Mouse (Mus musculus) mesoderm, embryonic 11.5 days (tissue): ENCODE data around the gene Plac8.

ENCODE experiments used
- DNase-seq: peaks from one replicate; pipeline ENCODE4 v3.0.0-alpha.2; 2012; ENCODE audit warnings: low read depth, low spot score

Gene Plac8

DNA sequence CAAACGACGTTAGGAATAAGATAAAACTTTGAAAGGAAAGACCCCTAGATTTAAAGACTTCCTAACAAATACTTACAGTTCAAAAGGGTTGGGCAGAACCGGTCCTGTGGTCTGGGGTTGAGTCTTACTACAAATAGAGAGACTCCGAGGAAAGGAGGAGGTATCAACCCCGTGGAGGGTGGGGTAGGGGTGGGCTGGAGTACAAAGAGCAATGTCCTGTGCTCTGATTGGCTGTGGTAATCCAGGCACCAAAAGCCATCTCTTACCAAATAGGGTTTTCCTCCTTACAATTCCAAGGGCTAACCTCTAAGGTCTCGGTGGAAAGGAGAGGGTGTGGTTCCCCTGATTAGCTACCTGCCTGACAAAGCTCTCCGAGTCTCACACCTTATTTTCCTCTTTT lies at the start of gene Plac8:
Gene Plac8, minus strand, starts transcription at position 177 of the 400 bp plus-strand sequence.
- no peak for DNase-seq

DNA sequence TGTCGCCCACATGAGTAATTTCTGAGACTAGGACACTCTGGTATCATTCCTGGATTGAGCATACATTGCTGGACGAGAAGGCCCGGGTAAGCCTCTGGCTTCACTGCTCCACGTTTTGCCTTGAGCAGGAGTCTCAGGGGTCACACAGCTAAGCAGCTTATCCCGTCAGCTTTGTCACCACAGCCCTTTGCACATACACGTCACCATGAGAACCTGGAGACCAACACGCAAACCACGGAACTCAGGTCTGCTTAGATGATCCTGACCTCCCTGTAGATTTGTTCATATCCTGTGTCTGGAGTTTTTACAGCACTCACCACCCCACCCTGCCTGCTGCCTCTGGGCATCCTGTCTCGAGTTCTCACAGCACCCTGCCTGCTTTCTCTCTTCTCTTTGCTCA lies 48.9 kb upstream of the Plac8 start:
- DNase-seq, result no peak

DNA sequence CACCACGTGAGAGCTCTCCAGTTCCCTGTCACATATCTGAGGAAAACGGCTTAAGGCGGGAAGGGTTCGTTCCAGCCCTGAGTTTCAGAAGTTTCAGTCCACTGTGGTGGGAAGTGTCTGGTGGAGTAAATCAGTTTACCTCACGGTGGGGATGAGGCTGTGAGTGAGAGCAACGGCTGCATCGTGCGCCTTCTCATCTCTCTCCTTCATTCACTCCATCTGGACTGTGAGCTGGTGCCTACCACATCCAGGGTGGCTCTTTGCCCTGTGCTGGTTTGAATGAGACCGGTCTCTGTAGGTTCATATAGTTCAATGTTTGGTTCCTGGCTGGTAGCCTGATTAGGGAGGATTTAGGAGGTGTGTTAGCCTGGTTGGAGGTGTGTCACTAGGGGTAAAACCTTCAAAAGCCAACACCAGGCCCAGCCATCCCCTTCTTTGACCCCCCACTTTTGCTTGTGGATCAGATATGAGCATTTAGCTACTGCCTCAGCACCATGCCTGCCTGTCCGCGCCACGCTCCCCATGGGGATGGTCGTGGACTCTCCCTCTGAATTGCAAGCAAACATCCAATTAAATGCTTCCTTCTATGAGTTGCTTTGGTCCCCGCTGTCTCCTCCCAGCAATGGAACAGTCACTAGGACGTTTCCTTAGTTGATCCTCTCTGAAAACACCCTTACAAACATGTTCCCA lies 47.7 kb upstream of the Plac8 start:
- no peak for DNase-seq

DNA sequence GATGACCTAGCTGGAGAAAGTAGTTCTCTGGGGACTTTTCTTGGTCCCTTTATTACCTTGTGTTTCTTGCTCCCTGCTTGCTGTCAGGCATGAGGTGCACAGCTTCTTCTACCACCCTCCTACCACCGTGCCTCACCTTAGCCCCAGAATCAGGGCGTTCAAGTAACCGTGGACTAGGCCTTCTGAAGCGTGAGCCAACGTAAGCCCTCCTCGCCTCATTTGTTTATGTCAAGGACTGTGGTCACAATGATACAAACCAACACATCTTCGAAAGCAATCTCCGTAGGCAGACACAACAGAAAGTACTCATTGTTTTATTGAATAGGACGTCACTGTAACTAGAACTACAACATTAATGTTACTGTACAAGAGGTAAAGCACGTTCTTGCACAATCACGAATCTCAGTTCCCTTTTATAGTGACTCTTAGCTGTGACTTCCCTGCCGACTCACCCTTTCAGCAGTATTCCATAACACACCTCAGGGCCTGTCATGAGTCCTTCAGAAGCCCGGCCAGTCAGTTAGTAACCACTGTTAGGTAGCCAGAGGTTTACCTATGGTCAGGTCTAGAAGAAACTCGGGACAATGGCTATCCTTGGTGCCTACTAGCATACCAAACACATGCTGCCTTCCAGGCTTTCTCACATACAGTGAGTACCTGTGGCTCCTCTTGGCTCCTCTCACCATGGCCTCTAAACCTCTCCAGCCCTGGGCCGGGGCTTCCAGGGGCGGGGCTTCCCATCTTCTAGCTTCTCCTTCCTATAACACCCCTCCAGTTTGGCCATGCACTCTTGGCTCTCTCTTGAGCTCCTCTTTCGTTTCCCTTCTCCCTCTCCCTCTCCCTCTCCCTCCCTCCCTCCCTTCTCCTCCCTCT lies 42.1 kb upstream of the Plac8 start:
- no peak for DNase-seq

DNA sequence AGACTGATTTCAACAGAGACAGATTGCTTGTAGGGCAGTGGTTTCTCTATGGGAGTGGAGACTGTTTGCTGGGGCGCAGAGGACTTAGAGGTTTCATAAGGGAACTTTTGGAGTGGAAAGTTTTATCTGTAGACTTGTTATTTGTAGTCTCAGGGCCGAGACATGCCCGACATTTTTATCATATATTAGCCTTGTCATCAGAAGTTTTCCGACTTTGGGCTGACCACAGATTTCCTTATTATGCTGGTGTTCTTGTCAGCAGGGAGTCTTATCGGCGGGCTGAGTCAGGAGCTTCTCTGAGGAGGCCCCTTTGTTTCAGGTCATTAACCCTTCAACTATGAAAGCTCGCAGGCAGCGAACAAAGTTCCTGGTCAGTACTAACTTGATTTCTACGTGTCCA lies 35.8 kb upstream of the Plac8 start:
- no peak for DNase-seq

DNA sequence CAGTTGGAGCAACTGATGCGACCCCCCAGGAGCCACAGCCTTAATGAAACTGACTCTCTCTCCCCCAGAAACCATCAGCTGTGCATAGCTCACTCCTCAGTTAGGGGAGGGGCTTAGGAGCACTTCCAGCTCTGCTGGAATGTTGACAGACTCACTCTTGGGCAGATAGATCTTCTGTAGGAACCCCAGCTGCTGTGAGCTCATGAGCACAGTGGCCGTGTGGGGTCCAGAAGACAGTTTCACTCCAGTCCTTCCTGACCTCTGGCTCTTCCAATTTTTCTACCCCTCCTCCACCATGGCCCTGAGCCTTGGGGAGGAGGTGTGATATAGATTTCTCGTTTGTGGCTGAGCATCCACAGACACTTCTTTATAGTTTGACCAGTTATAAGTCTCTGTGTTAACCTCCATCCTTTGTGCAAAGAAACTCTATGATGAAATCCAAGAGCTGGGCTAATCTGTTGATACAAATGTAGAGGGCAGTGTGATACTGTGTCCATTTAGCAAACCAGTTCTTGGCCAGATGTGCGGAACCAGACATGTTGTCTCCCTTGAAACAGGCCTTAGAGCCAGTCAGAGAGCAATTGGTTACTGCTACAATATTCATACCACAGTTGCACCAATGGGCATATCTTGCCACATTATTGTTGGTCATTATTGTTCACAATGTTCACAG lies 35.2 kb upstream of the Plac8 start:
- DNase-seq, result no peak

DNA sequence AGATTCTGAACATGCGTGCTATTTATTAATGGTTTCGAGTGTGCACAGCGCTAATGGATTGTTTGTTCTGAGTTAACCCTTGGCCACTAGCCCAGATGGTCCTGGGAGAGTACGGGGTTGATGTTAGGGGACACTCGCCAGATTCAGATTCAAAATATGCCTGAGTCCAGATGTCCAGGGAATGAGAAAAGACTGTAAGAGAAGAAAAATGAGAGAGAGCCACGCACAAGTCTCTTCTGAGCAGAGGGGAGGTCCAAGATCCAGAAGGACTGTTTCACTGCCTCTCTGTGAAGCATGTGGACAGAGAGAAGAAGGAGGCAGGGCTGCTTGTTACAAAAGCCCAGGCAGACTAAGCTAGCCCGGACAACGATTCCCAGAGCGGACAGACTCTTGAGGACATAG lies 33.8 kb upstream of the Plac8 start:
- DNase-seq, result no peak

DNA sequence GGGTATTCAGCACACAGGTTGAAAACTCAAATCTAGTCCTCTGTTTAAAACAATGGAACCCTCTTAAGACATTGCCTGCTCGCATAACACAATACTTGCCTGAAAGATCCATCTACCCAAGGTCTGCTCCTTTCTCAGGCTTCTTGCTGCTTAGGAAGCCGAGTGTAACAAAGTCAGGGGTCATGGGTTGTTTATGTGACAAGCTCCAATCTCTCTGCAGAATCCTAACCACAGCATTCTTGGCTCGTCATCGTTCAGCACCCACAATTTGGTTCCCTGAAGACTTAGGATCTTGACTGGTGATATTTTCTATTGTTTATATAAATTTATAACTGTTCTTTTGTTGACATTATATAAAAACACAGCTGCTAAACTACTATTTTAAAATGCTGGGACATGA lies 32.0 kb upstream of the Plac8 start:
- no peak for DNase-seq

DNA sequence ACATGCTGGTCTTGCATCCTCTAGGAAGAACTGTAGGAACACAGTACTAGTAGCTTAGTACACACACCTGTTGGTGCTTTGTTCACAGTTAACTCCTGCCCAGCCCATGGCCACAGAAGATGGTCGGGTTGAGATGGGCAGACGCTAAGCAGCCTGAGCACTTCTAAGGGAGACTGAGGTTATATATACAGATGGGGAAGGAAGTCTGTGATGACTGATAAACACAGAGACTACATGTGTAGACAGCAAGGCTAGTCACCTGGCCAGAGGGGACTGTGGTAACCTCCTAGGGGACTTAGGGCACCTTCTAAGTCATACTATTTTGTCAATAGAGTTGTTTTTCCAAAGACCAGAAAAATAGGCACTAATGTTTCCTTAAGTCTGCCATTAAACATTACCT lies 29.8 kb upstream of the Plac8 start:
- no peak for DNase-seq

DNA sequence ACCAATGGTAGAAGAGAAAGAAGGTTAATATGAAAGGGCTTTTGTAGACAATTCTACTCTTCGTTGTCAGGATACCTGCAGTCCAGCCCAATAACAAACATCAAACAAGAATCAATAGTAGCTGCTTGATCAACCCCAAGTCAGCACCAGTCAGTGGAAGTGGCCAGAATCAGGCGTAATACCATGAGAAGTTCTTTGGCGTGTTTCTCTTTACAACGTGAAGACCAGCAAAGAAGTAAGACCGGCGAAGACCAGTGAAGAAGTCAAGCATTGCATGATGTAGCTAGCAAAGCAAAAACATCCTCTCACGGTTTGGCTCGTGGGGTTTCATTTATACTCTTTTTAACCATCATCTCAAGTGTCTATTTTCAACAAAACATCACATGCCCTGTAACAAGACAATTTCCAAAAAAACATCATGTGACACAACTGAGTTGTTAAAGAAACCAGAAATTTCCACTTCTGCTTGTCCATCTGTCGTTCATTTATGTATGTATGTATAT lies 27.0 kb upstream of the Plac8 start:
- DNase-seq, result no peak

DNA sequence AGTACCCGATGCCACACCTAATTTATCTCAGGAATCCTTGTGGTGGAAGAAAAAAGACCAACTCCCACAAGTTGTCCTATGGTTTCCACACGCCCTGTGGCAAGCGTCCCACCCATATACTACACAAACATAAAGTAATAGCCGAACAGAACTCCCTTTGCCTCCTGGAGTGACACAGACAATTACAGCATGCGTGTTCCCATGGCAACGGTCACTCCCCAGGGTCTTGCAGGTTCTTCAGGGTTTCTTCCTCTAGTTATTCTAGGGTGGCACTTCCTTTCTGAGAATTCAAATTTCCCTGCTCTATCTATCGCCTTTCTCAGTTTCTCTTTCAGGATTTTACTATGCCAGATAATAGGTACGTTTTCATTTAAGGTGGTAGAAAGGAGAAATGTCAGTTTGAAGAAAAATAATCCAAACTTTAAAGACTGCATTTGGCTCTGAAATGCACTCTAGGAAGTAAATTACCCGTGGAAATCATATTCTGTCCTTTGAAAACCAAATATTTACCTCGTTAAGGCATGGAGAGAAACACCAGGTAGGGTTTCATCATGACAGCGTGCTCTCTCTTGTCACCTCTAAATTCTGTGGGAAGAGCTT lies 25.9 kb upstream of the Plac8 start:
- DNase-seq, result no peak

DNA sequence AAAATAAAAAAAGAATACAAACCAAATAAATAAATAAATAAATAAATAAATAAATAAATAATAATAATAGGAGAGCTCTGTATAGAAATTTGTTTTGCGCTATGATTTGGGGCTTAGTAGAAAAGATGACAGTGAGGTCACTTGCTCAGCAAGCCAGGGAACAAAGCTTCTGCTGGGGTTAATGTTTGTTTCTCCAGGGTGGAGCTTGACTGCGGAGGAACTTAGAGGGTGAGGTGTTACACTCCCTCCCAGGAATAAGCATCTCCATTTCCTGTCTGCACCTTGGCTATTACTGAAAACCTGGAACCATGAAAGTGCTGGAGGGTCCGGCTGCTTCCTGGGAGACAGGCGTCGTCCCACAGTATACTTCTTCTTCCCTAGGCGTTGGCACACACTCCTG lies 24.0 kb upstream of the Plac8 start:
- DNase-seq, result no peak

DNA sequence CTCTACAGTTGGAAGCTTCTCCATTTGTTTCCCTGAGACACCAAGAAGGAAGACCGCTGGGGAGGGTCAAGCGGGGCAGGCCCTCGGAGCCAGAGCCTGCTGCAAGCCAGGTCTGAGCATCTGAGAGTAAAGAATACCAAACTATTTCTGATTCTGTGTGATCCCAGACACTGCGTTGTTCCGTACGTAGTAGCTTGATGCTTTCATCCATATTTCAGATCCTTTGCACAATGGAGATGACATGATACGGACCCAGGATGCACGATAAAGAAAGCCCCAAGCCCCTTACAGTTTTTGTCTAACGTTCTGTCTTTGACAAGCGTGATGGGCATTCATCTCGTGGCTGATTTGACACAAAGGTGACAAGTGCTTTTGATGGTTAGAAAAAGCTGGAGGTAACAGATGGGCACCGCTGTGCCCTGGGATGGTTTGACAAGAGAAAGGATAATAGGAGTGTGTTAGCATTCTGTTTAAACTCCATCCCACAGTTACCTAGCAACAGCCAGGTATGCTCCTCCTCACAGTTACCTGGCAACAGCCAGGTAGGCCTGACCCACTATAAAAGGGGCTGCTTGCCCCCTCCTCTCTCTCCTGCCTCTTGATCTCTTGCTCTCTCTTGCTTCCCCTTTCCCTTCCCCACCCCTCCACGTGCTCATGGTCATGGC lies 22.9 kb upstream of the Plac8 start:
- no peak for DNase-seq

DNA sequence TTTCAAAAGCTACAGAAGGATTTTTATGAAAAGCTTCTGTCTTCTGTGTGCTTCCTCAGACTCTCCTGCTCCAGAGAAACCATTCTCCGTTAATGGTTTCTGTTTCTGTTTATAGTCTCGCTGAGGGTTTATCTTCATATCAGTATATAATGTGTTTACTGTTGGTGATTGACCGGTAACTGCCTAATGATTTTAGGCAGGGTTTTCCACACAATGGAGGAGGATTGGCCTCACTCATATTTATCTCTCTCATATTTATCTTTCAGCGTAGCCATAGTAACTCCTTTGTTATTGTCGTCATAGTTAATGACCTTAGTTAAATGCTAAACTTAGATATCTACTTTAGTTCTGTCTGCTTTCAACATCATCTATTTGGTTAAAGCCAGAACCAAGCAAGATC lies 18.5 kb upstream of the Plac8 start:
- DNase-seq, result no peak

DNA sequence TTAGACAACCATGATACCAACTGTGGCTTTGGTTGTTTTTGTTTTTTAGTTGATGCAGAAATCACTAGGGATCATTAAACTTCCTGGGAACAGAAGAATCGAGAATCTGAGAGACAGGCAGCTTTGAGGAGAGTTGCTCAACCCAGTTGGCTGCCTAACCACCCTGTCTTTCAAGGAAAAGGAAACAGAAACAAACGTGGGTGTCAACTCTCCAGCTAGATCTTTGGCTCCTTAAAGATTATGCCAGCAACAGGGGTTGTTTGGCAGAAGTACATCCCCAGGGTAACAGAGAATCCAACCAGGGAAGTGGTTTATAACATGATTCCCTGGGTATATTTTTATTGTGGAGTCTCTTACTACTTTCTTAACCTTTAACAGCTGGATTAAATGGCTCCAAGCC lies 15.6 kb upstream of the Plac8 start:
- DNase-seq, result no peak

DNA sequence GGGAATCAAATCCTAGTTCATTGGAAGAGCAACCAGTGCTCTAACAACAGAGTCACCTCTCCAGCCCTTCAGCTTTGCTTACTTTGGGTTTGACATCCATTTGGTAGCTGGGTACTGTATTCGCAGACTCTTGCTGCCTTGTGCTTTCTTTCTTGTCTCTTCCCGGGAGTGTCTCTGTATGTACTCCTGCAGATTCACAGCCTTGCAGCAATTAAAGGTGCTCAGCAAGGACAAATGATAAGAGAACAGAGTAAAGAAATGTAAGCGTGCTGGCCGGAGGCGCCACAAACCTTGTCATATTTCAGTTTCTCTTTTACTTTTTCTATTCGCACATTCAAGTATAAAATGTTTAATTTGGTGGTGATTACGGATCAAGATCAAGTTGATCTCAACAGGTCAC lies 15.1 kb upstream of the Plac8 start:
- no peak for DNase-seq

DNA sequence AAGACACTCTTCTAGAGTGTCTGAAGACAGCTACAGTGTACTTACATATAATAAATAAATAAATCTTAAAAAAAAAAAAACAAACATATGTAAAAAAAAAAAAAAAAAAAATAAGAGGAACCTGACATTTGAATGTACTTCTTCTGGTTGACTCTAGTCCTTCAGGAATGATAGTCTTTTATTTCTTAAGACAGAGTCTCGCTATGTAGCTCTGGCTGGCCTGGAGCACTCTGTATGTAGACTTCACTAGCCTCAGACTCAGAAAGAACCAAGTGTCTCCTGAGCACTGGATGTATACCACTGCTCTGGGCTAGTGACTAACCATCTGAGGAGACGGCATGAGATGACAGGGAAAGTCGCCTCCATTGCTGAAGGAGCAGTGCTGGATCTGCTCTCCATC lies 13.6 kb upstream of the Plac8 start:
- DNase-seq, result no peak

DNA sequence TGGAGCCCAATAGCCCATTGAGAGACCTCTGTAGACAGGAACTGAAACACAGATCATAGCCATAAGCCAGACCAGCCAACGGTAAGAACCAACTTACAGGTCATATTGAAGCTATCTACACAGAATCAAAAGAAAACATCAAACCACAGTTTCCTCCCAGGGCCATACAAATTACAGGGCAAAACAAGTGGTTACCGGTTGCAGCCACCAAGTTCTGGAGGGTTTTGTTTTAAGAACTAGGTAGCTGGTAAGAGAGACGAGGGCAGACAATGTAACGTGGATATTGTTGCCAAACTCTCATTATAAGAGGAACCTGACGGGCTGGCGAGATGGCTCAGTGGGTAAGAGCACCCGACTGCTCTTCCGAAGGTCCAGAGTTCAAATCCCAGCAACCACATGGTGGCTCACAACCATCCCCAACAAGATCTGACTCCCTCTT lies 13.2 kb upstream of the Plac8 start:
- no peak for DNase-seq

DNA sequence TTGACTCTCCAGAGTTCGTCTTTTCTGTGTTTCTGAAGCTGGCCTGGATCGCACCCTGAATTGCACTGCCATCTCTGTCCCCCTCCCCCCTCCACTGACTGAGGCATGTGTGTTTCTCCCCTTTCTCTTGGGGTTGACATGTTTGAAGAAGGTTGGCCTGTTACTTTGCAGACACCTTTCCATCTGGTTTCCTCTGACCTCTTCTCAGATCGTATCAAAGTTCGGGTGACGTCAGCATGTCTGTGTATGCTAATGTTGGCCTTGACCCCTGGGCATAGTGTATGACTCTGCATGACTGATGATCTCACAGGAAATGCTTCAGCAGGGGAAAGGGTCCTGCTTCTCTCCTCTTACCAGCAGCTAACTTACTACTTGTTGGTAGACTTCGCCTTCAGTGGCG lies 11.0 kb upstream of the Plac8 start:
- no peak for DNase-seq

DNA sequence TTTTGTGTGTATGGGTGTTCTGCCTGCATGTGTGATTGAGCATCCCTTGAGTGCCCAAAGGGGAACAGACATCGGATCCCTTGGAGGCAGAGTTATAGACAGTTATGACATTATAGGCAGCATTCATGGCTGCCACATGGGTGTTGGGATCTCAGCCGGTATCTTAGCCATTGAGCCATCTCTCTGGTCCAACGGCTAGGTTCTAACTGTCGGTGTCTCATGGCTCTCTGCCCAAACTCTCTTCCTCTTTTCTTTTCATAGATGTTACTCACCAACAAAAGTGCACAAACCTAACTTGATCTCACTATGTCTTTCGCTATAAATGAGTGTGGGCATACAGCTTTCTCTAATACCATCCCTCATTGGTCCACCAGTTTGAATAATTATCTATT lies 10.4 kb upstream of the Plac8 start:
- no peak for DNase-seq

DNA sequence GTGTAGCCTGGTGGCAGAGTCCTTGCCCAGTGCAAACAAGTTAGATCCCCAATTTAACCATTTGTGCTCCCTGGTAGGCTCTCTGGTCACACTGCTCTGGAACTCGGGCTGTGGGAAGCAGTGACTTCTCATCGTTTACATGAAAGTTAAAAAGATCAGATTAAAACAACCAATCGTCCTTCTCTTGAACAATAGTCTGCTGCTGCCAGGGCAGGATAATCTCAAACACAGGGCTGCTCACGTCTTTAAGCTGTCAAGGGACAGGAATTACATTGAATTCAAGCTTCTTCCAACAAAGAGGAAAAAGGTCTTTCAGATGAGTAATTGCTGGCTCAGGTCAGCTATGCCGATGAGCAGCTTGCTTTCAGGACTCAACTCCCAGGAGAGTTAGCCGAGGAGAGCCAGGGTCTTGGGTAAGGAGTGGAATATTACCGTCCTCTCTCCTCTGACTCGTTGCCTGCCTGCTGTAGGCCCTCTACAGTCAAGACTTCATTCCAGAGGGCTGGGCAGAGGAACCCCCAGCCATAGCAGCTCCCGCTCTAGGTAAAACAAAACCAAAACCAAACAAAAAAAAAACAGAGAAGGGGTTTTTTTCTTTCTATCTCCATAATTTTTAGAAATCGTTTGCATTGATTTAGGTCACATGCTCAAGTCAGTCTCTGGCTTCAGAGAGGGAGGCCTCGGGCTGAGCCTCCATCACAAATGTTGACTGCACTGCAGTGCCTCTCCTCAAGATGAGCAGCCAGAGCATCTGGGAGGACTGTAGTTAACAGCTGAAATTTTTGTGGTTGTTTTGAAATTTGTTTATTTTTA lies 9.8 kb upstream of the Plac8 start:
- no peak for DNase-seq
